Mouse (Mus musculus) stomach, embryonic 14.5 days (tissue): ENCODE results near the gene Pcnx2. TPM values are rescaled to one million over a fixed set of nuclear protein-coding genes. Genes with fewer than 3 reads are reported as not detected.

Source experiments
- ATAC-seq: fragments of 200-750 bp; cut with Nextera tagmentation; 2 replicates; pipeline ENCODE4 v1.8.0; 2017; ENCODE audit warnings: low read depth, moderate TSS enrichment; ENCODE audit not compliant: insufficient number of reproducible peaks, insufficient read depth, low FRiP score
- H3K27ac ChIP-seq: fragments of 300-500 bp; sonication (generic); 2 replicates; pipeline ENCODE4 v1.5.1; 2014; ENCODE audit warnings: mild to moderate bottlenecking, low read length, moderate library complexity, mixed read lengths
- H3K27me3 ChIP-seq: fragments of 300-500 bp; sonication (generic); 2 replicates; pipeline ENCODE4 v1.6.1; 2014; ENCODE audit warnings: low read length, control low read depth, mixed read lengths; ENCODE audit not compliant: control insufficient read depth, insufficient read depth
- H3K36me3 ChIP-seq: fragments of 300-500 bp; sonication (generic); 2 replicates; pipeline ENCODE4 v1.6.1; 2014; ENCODE audit warnings: mild to moderate bottlenecking, control low read depth, low read length, moderate library complexity, mixed read lengths; ENCODE audit not compliant: control insufficient read depth, insufficient read depth
- H3K4me1 ChIP-seq: fragments of 300-500 bp; sonication (generic); 2 replicates; pipeline ENCODE4 v1.6.1; 2014; ENCODE audit warnings: low read length, control low read depth, mixed read lengths; ENCODE audit not compliant: control insufficient read depth, insufficient read depth
- H3K4me2 ChIP-seq: fragments of 300-500 bp; sonication (generic); replicated peaks from 2 replicates; pipeline ENCODE4 v1.6.1; 2014; ENCODE audit warnings: low read depth, low read length, control low read depth
- H3K4me3 ChIP-seq: fragments of 300-500 bp; sonication (generic); 2 replicates; pipeline ENCODE4 v1.5.1; 2014; ENCODE audit warnings: low read depth, low read length, control low read depth
- H3K9ac ChIP-seq: fragments of 300-500 bp; sonication (generic); replicated peaks from 2 replicates; pipeline ENCODE4 v1.6.1; 2014; ENCODE audit warnings: low read depth, mild to moderate bottlenecking, control low read depth, low read length, moderate library complexity, mixed read lengths
- H3K9me3 ChIP-seq: fragments of 300-500 bp; sonication (generic); 2 replicates; pipeline ENCODE4 v1.6.1; 2016; ENCODE audit warnings: low read depth, low read length, control low read depth; ENCODE audit not compliant: control insufficient read depth
- WGBS: fragments of 180-500 bp; shearing (Covaris S2); extraction: QIAGEN DNeasy Blood & Tissue Kit; methylation state at CpG from one replicate; pipeline ENCODE4 v1.1.7; 2014; 5-methylcytosine and 5-hydroxymethylcytosine counted together
- polyA plus RNA-seq: library from polyadenylated mRNA; unstranded; fragments of >200 nt; fragmentation: Nextera tagmentation; extraction: Ambion mirVana; gene quantifications from 2 replicates; pipeline ENCODE4 v1.2.1, GENCODE M21; 2014

Pcnx2 gene
- polyA plus RNA-seq, 1 experiment from 2014 or later: 0.29 TPM

DNA sequence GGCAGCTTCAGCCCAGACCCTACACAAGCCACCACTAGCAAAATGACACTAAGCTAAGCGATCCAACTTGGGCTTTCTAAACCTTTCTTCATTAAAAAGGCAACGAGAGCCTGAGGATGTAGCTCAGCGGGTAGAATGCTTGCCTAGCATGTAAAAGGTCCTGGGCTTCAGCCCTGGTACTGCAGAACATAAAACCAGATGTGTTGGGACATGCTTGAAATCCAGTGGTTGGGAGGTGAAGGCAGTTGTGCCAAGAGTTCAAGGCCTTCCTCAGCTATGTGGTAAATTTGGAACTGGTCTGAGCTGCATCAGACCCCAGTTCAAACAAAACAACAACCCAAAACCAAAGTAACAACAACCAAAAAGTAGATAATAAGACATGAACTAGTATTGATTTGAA, 121.8 kb downstream of the Pcnx2 start:
- Histone ChIP-seq H3K27me3 (no peaks in the 10 kb centered on the region), H3K4me3 (no peak overlapping the region), H3K9ac (no peak overlapping the region), H3K4me1 (0 out of 2 replicates have a peak, but pooled peaks cover 2% of the 10 kb centered on the region), H3K4me2 (no peak overlapping the region), H3K9me3 (no peaks in the 10 kb centered on the region), H3K36me3 (no peaks in the 10 kb centered on the region), H3K27ac (no peak overlapping the region)
- 91% methylated on average over 3 of the region's 3 CpGs for WGBS
- ATAC-seq: no peak

DNA sequence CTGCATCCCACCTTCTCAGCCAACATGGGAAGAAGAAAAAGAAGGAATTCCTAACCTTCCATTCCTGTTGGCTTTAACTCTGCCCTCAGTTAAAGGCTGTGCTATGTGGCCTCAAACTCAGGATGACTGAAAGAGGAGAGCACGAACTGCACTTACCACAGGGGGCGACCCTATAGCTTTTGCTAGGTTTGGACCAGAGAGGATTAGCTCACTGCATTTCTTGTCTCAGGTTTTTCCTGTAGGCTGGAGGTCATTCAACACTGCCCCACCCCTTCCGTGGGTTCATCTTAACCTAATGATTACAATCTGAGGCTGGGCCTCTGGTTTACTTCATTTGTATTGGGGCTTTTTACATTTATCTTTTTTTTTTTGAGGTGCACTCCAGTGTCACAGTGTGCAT, 123.1 kb downstream of the Pcnx2 start:
- no peak overlapping the region for H3K9ac ChIP-seq
- 56% methylated on average over 3 of the region's 3 CpGs for WGBS
- ATAC-seq: no peak
- no peak overlapping the region for H3K27ac ChIP-seq
- 0 out of 2 replicates have a peak, but pooled peaks cover 2% of the 10 kb centered on the region for H3K4me1 ChIP-seq
- no peaks in the 10 kb centered on the region for H3K27me3 ChIP-seq
- H3K36me3 ChIP-seq: no peaks in the 10 kb centered on the region
- no peaks in the 10 kb centered on the region for H3K9me3 ChIP-seq
- no peak overlapping the region for H3K4me2 ChIP-seq
- H3K4me3 ChIP-seq: no peak overlapping the region

DNA sequence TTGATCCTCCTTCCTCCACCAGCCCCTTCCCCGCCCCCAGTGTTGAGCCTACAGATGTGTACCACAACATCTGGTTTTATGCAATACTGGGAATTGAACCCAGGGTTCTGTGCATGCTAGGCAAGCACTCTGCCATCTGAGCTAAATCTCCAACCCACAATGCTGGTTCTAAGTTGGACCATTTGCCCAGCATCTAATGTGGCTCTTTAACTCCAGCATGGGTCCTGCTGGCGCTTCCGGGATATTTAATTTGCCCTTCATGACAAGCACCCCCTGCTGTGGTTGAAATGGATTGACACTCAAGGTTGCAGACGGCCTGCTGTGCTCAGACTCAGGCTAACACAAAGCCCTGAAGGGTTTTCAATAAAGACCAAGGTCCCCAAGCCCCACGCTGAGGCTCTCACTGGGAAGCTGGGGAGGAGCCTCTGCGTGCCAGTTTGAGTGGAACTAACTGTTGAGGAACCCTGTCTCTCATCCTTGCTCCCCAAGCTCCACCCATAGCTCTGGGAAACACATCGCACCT, 124.8 kb downstream of the Pcnx2 start:
- no peak overlapping the region for H3K4me2 ChIP-seq
- no peak overlapping the region for H3K27ac ChIP-seq
- H3K4me1 ChIP-seq: 0 out of 2 replicates have a peak, but pooled peaks cover 2% of the 10 kb centered on the region
- no peak overlapping the region for H3K4me3 ChIP-seq
- no peaks in the 10 kb centered on the region for H3K27me3 ChIP-seq
- WGBS: 54% methylated on average over 7 of the region's 7 CpGs
- H3K9me3 ChIP-seq: no peaks in the 10 kb centered on the region
- no peak for ATAC-seq
- no peak overlapping the region for H3K9ac ChIP-seq
- H3K36me3 ChIP-seq: no peaks in the 10 kb centered on the region

DNA sequence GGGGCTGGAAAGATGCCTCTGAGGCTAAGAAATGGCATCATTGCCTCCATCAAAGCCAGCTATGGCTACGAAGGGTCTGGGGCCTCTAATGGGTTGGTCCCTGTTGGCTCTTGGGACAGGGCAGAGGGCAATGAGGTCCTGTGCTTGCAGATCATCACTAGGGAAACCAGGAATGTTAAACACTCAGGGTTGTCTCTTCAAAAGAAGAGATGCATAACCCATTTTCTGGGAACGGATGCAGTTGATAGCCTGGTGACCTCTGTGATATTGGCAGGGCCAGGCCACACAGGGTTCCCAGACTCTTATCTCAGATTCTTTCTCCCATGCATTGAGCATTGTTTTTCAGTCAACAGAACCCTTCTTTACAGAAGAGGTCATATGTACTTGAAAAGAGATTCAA, 125.8 kb downstream of the Pcnx2 start:
- 21% methylated on average over 2 of the region's 2 CpGs for WGBS
- Histone ChIP-seq H3K27me3 (no peaks in the 10 kb centered on the region), H3K27ac (no peak overlapping the region), H3K9ac (no peak overlapping the region), H3K9me3 (no peaks in the 10 kb centered on the region), H3K4me1 (no peaks in the 10 kb centered on the region), H3K4me2 (no peak overlapping the region), H3K4me3 (no peak overlapping the region), H3K36me3 (no peaks in the 10 kb centered on the region)
- ATAC-seq: no peak

DNA sequence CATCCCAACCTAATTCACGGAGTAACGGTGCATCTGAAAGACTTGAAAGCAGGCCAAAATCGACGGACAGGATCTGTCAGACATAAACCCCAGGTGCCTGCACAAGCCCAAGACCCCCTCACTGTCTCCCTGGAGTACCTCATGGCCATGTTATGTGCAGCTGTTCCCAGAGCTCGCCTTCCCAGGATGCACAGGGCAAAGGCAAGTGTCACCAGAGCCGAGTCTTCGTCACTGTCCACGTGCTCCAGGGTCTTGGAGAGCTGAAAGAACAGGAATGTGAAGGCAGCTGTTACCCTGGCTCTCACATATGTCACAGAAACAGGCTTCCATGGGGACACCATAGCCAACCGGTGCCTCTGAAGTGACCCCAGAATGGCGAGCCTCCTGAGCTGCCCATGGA, 130.0 kb downstream of the Pcnx2 start:
- no peak overlapping the region for H3K4me2 ChIP-seq
- no peaks in the 10 kb centered on the region for H3K9me3 ChIP-seq
- no peak overlapping the region for H3K4me3 ChIP-seq
- no peak overlapping the region for H3K27ac ChIP-seq
- ATAC-seq: no peak
- H3K4me1 ChIP-seq: no peaks in the 10 kb centered on the region
- no peak overlapping the region for H3K9ac ChIP-seq
- no peaks in the 10 kb centered on the region for H3K27me3 ChIP-seq
- H3K36me3 ChIP-seq: no peaks in the 10 kb centered on the region
- WGBS: 79% methylated on average over 10 of the region's 10 CpGs

DNA sequence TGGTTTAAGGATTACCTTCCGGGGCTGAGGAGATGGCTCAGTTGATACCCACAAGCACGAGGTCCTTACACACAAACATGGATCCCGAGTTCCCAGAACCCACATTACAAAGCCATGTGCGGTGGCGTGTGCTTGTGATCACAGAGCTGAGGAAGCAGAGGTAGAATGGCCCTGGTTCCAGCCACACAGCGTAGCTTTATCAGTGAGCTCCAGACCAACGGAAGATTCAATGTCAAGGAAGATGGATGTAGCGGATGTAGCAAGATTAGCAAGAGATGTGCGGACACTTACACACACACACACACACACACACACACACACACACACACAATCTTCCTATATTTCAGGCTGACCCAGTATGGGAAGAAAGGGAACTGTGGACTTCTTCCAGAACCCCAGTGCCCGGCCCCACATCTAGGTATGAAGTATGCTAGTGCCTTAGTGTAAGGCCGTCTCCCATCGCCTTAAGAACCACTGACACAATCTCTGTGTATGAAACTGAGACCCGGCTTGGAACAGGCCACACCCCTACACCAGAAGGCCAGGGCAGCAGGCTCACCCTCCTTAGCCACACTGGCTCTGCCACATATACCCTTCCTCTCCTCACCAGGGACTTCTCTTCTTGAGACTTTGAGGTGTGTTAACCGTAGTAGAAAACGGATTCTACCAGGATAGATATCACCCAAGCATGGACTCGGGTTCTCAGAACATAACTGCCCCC, 134.9 kb downstream of the Pcnx2 start:
- H3K9me3 ChIP-seq: no peaks in the 10 kb centered on the region
- 91% methylated on average over 16 of the region's 16 CpGs for WGBS
- no peak overlapping the region for H3K9ac ChIP-seq
- H3K4me1 ChIP-seq: no peaks in the 10 kb centered on the region
- no peak for ATAC-seq
- no peaks in the 10 kb centered on the region for H3K27me3 ChIP-seq
- no peak overlapping the region for H3K4me2 ChIP-seq
- no peak overlapping the region for H3K27ac ChIP-seq
- H3K36me3 ChIP-seq: no peaks in the 10 kb centered on the region
- no peak overlapping the region for H3K4me3 ChIP-seq

DNA sequence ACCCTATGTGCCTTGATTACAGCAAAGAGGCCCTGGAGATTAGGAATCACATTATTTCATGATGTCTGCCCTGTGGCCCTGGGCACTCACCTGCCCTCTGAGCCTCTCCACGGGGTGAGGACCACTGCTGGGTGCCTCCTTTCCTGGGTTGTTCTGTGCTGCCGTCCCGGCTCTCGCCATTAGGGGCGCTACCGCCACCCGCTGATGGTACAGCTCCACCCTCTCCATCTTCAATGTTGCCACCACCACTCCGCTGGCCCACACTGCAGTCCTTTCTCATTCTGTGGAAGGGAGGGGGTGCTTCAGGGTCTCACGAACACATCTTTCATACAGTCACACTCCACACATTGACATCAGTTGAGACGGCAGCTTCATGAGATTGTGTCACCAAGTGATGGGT, 139.1 kb downstream of the Pcnx2 start:
- no peaks in the 10 kb centered on the region for H3K27me3 ChIP-seq
- no peak overlapping the region for H3K9ac ChIP-seq
- ATAC-seq: no peak
- no peaks in the 10 kb centered on the region for H3K4me1 ChIP-seq
- H3K27ac ChIP-seq: no peak overlapping the region
- no peak overlapping the region for H3K4me3 ChIP-seq
- no peaks in the 10 kb centered on the region for H3K36me3 ChIP-seq
- H3K4me2 ChIP-seq: no peak overlapping the region
- no peaks in the 10 kb centered on the region for H3K9me3 ChIP-seq
- WGBS: 48% methylated on average over 10 of the region's 10 CpGs

DNA sequence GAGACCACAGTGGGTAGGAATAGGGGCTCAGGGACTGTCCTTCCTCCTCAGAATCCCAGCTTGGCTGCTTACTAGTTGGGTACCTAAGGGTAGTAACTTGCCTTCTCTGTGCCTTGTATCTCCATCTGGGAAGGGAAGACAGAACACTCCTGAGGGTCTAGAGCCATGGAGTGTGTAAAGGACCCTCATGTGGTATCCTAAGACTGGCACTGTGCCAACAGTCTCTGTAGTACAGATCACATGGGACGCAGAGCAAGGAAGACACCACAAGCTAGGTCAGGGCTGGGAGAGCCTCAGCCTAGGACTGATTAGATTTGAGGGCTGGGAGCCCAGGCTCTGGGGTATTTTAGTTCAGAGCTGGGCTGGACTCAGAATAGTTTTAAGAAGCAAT, 141.0 kb downstream of the Pcnx2 start:
- H3K27ac ChIP-seq: no peak overlapping the region
- H3K36me3 ChIP-seq: no peaks in the 10 kb centered on the region
- no peaks in the 10 kb centered on the region for H3K27me3 ChIP-seq
- H3K9ac ChIP-seq: no peak overlapping the region
- no peak overlapping the region for H3K4me2 ChIP-seq
- ATAC-seq: no peak
- H3K4me3 ChIP-seq: no peak overlapping the region
- no peaks in the 10 kb centered on the region for H3K9me3 ChIP-seq
- H3K4me1 ChIP-seq: no peaks in the 10 kb centered on the region
- WGBS: 52% methylated on average over 1 of the region's 1 CpGs
